Mouse (Mus musculus): Measurements from ENCODE around the gene Grip1.
"Not testable (repeated sequence)": the region's sequence is repeated elsewhere in the genome, so short reads cannot be mapped to it uniquely, and the experiment has no call there.

Gene Grip1

GRCm38 (mm10) chr10:120097564-120097963 is 643.9 kb downstream of the Grip1 start:
- DNase-seq, result no peak

GRCm38 (mm10) chr10:120100806-120101205 is 647.2 kb downstream of the Grip1 start:
- no peak for DNase-seq

- DNase-seq, result no peak
Measured at GRCm38 (mm10) chr10:120111691-120112319, 658.2 kb downstream of the Grip1 start.

GRCm38 (mm10) chr10:120112507-120113396 is 659.1 kb downstream of the Grip1 start, which contains the start of gene Helb:
Gene Helb, minus strand, starts transcription at chr10:120112987.
- DNase-seq, result peak; percentile 99

GRCm38 (mm10) chr10:120113482-120113881 is 659.9 kb downstream of the Grip1 start:
- not testable (repeated sequence) for DNase-seq

- DNase-seq, result no peak
Measured at GRCm38 (mm10) chr10:120113980-120114379, 660.4 kb downstream of the Grip1 start.

GRCm38 (mm10) chr10:120114493-120114892 is 660.9 kb downstream of the Grip1 start:
- DNase-seq, result no peak

GRCm38 (mm10) chr10:120115249-120115648 is 661.6 kb downstream of the Grip1 start:
- no peak for DNase-seq

- no peak for DNase-seq
Measured at GRCm38 (mm10) chr10:120123721-120124120, 670.1 kb downstream of the Grip1 start.

- peak; percentile 90 for DNase-seq
Measured at GRCm38 (mm10) chr10:120124801-120125464, 671.3 kb downstream of the Grip1 start.

- no peak for DNase-seq
Measured at GRCm38 (mm10) chr10:120125465-120125857, 671.8 kb downstream of the Grip1 start.

- no peak for DNase-seq
Measured at GRCm38 (mm10) chr10:120128601-120129277, 675.1 kb downstream of the Grip1 start.

- peak; percentile 42 for DNase-seq
Measured at GRCm38 (mm10) chr10:120130621-120131020, 677.0 kb downstream of the Grip1 start.

GRCm38 (mm10) chr10:120133697-120134096 is 680.1 kb downstream of the Grip1 start:
- no peak for DNase-seq

- DNase-seq, result no peak
Measured at GRCm38 (mm10) chr10:120136020-120136562, 682.5 kb downstream of the Grip1 start.
